Mouse (Mus musculus) forebrain, embryonic 13.5 days (tissue): ENCODE data around the gene Sprr2a2. TPM values are rescaled to one million over a fixed set of nuclear protein-coding genes. Genes with fewer than 3 reads are reported as not detected.
A peak's percentile ranks its signal among the peaks of the same experiment; 100 is the strongest.
"Not testable (repeated sequence)": the region's sequence is repeated elsewhere in the genome, so short reads cannot be mapped to it uniquely, and the experiment has no call there.

Experiments
- ATAC-seq: fragments of 200-750 bp; cut with Nextera tagmentation; 2 replicates; pipeline ENCODE4 v1.8.0; 2017
- H3K27ac ChIP-seq: fragments of 300-500 bp; sonication (generic); 2 replicates; pipeline ENCODE4 v1.5.1; 2015; ENCODE audit warnings: inconsistent platforms, mild to moderate bottlenecking, moderate library complexity
- H3K27me3 ChIP-seq: fragments of 300-500 bp; sonication (generic); 2 replicates; pipeline ENCODE4 v1.6.1; 2015; ENCODE audit warnings: mild to moderate bottlenecking, inconsistent platforms
- H3K36me3 ChIP-seq: fragments of 300-500 bp; sonication (generic); 2 replicates; pipeline ENCODE4 v1.6.1; 2015; ENCODE audit warnings: mild to moderate bottlenecking, inconsistent platforms; ENCODE audit not compliant: poor library complexity, severe bottlenecking
- H3K4me1 ChIP-seq: fragments of 300-500 bp; sonication (generic); 2 replicates; pipeline ENCODE4 v1.6.1; 2015; ENCODE audit warnings: inconsistent platforms
- H3K4me2 ChIP-seq: fragments of 300-500 bp; sonication (generic); 2 replicates; pipeline ENCODE4 v1.6.1; 2015; ENCODE audit warnings: inconsistent platforms, mild to moderate bottlenecking, moderate library complexity
- H3K4me3 ChIP-seq: fragments of 300-500 bp; sonication (generic); 2 replicates; pipeline ENCODE4 v1.5.1; 2015; ENCODE audit warnings: mild to moderate bottlenecking, inconsistent platforms
- H3K9ac ChIP-seq: fragments of 300-500 bp; sonication (generic); 2 replicates; pipeline ENCODE4 v1.6.1; 2015; ENCODE audit warnings: mild to moderate bottlenecking, inconsistent platforms
- H3K9me3 ChIP-seq: fragments of 300-500 bp; sonication (generic); replicated peaks from 2 replicates; pipeline ENCODE4 v1.6.1; 2016; ENCODE audit warnings: inconsistent platforms
- WGBS: fragments of 180-500 bp; shearing (Covaris S2); methylation state at CpG from one replicate; pipeline ENCODE4 v1.1.7; 2015; 5-methylcytosine and 5-hydroxymethylcytosine counted together
- polyA plus RNA-seq: library from polyadenylated mRNA; unstranded; fragments of >200 nt; fragmentation: Nextera tagmentation; extraction: Ambion mirVana; gene quantifications from 2 replicates; pipeline ENCODE4 v1.2.1, GENCODE M21; 2015

Sprr2a2 gene
- polyA plus RNA-seq, 1 experiment from 2014 or later = not detected

GRCm38 (mm10) chr3:92239197-92239596, 23.5 kb downstream of the Sprr2a2 start:
- no CpG with 5 or more reads among the region's 1 CpGs for WGBS

GRCm38 (mm10) chr3:92244833-92245232, 29.1 kb downstream of the Sprr2a2 start:
- H3K4me2 ChIP-seq, ATAC-seq, H3K4me1 ChIP-seq, H3K9ac ChIP-seq, H3K9me3 ChIP-seq, H3K36me3 ChIP-seq, H3K27ac ChIP-seq, H3K27me3 ChIP-seq, H3K4me3 ChIP-seq: not testable (repeated sequence)

More at GRCm38 (mm10) chr3:92239197-92239596, 23.5 kb downstream of the Sprr2a2 start:
- not testable (repeated sequence) for ATAC-seq, H3K4me1 ChIP-seq, H3K27ac ChIP-seq, H3K9ac ChIP-seq, H3K4me2 ChIP-seq, H3K4me3 ChIP-seq, H3K27me3 ChIP-seq, H3K9me3 ChIP-seq, H3K36me3 ChIP-seq

GRCm38 (mm10) chr3:92246245-92246644, 30.5 kb downstream of the Sprr2a2 start:
- H3K4me2 ChIP-seq, H3K9ac ChIP-seq, H3K27me3 ChIP-seq, H3K36me3 ChIP-seq, H3K4me1 ChIP-seq, ATAC-seq, H3K9me3 ChIP-seq, H3K4me3 ChIP-seq, H3K27ac ChIP-seq: not testable (repeated sequence)
- no CpG with 5 or more reads among the region's 10 CpGs for WGBS

- not testable (repeated sequence) for H3K9ac ChIP-seq, H3K9me3 ChIP-seq, H3K4me2 ChIP-seq, H3K36me3 ChIP-seq, H3K27me3 ChIP-seq, H3K4me1 ChIP-seq, H3K27ac ChIP-seq, H3K4me3 ChIP-seq
- ATAC-seq = peak; percentile 54; the same call in 1 of the 2 replicates
Observed at GRCm38 (mm10) chr3:92248494-92248893, 32.8 kb downstream of the Sprr2a2 start.

- H3K9ac ChIP-seq, H3K4me3 ChIP-seq, H3K27ac ChIP-seq, H3K4me1 ChIP-seq, H3K4me2 ChIP-seq, ATAC-seq, H3K36me3 ChIP-seq, H3K27me3 ChIP-seq, H3K9me3 ChIP-seq: not testable (repeated sequence)
- 95% methylated on average over 1 of the region's 2 CpGs for WGBS
Observed at GRCm38 (mm10) chr3:92250450-92250849, 34.7 kb downstream of the Sprr2a2 start.

GRCm38 (mm10) chr3:92253860-92254259, 38.1 kb downstream of the Sprr2a2 start:
- H3K27me3 ChIP-seq, H3K27ac ChIP-seq, H3K9me3 ChIP-seq, H3K36me3 ChIP-seq, H3K4me3 ChIP-seq, H3K4me1 ChIP-seq, H3K4me2 ChIP-seq, H3K9ac ChIP-seq: not testable (repeated sequence)
- no CpG with 5 or more reads among the region's 8 CpGs for WGBS
- ATAC-seq = 0 out of 2 replicates have a peak, but pooled peaks have one; percentile 25

- H3K36me3 ChIP-seq, H3K27me3 ChIP-seq, H3K4me1 ChIP-seq, H3K9me3 ChIP-seq, H3K9ac ChIP-seq, H3K4me2 ChIP-seq, H3K27ac ChIP-seq, H3K4me3 ChIP-seq: not testable (repeated sequence)
- ATAC-seq = peak; percentile 63
Observed at GRCm38 (mm10) chr3:92258526-92258925, 42.8 kb downstream of the Sprr2a2 start.

- H3K4me2 ChIP-seq = not testable (repeated sequence)
- ATAC-seq = 0 out of 2 replicates have a peak, but pooled peaks have one; percentile 13
- no CpG with 5 or more reads among the region's 2 CpGs for WGBS
Observed at GRCm38 (mm10) chr3:92263462-92263861, 47.7 kb downstream of the Sprr2a2 start.

GRCm38 (mm10) chr3:92271414-92271985, 55.8 kb downstream of the Sprr2a2 start:
- H3K4me2 ChIP-seq, H3K4me1 ChIP-seq, H3K36me3 ChIP-seq, H3K9ac ChIP-seq, H3K4me3 ChIP-seq, H3K27ac ChIP-seq, H3K9me3 ChIP-seq, H3K27me3 ChIP-seq: not testable (repeated sequence)
- 0 out of 2 replicates have a peak, but pooled peaks have one; percentile 8 for ATAC-seq
- WGBS = no CpG with 5 or more reads among the region's 4 CpGs

More at GRCm38 (mm10) chr3:92263462-92263861, 47.7 kb downstream of the Sprr2a2 start:
- not testable (repeated sequence) for H3K27me3 ChIP-seq, H3K36me3 ChIP-seq, H3K4me1 ChIP-seq, H3K4me3 ChIP-seq, H3K9ac ChIP-seq, H3K27ac ChIP-seq, H3K9me3 ChIP-seq

- H3K4me3 ChIP-seq, H3K27me3 ChIP-seq, H3K9ac ChIP-seq, H3K27ac ChIP-seq, H3K36me3 ChIP-seq, ATAC-seq, H3K9me3 ChIP-seq, H3K4me1 ChIP-seq, H3K4me2 ChIP-seq: not testable (repeated sequence)
Observed at GRCm38 (mm10) chr3:92273504-92273903, 57.8 kb downstream of the Sprr2a2 start.

- not testable (repeated sequence) for H3K4me2 ChIP-seq, H3K27me3 ChIP-seq, H3K4me3 ChIP-seq, H3K9ac ChIP-seq, H3K9me3 ChIP-seq, H3K27ac ChIP-seq, ATAC-seq, H3K36me3 ChIP-seq, H3K4me1 ChIP-seq
- WGBS = no CpG with 5 or more reads among the region's 1 CpGs
Observed at GRCm38 (mm10) chr3:92274018-92274417, 58.3 kb downstream of the Sprr2a2 start.

GRCm38 (mm10) chr3:92279663-92280062, 63.9 kb downstream of the Sprr2a2 start:
- not testable (repeated sequence) for H3K4me1 ChIP-seq, H3K36me3 ChIP-seq, H3K4me2 ChIP-seq, ATAC-seq, H3K27me3 ChIP-seq, H3K27ac ChIP-seq, H3K4me3 ChIP-seq, H3K9me3 ChIP-seq, H3K9ac ChIP-seq

GRCm38 (mm10) chr3:92280963-92281606, 65.4 kb downstream of the Sprr2a2 start:
- H3K27ac ChIP-seq, H3K9ac ChIP-seq, H3K36me3 ChIP-seq, H3K27me3 ChIP-seq, H3K9me3 ChIP-seq, ATAC-seq, H3K4me1 ChIP-seq, H3K4me3 ChIP-seq, H3K4me2 ChIP-seq: not testable (repeated sequence)
- WGBS = 93% methylated on average over 5 of the region's 12 CpGs
